Comparison of ENCODE assay signal across 11 mouse cellular contexts in genomic region chr6:88758074-88758473, GRCm38 (mm10). TPM values are rescaled to one million over a fixed set of nuclear protein-coding genes. Genes with fewer than 3 reads are reported as not detected.
DNase-seq lines count a peak whose midpoint lies in the region; ATAC-seq and TF ChIP-seq lines count a peak whose summit lies in the region.
"Had no signal": no experiment of that assay in that cellular context is flagged by ENCODE, and none has a peak within 500 bp of the region (broad histone marks: within the 10 kb centered on the region; RNA-seq: fewer than 3 reads in every experiment).

No protein-coding gene starts in this region.

- intact Hi-C loops in heart, postnatal 10 days (cut with DNase I): loop anchor here (2.0 kb wide), 1 partner anchor 31 kb away; no protein-coding TSS in a partner anchor

- H3K9me3 ChIP-seq in heart, postnatal 0 days (replicated peaks; ENCODE audit: control insufficient read depth, low read length): no peaks in the 10 kb centered on the region
- no peaks in the 10 kb centered on the region for H3K9me3 ChIP-seq in neural tube, embryonic 13.5 days
- H3K9me3 ChIP-seq in neural tube, embryonic 15.5 days (replicated peaks): no peaks in the 10 kb centered on the region
- no peaks in the 10 kb centered on the region for H3K9me3 ChIP-seq in liver, embryonic 12.5 days (replicated peaks)
- no peaks in the 10 kb centered on the region for H3K9me3 ChIP-seq in stomach, postnatal 0 days (ENCODE audit: control insufficient read depth, low read length)
- H3K9me3 ChIP-seq in forebrain, embryonic 13.5 days (replicated peaks): no peaks in the 10 kb centered on the region
- H3K9me3 ChIP-seq in hindbrain, postnatal 0 days (ENCODE audit: low read length): no peaks in the 10 kb centered on the region
- H3K9me3 ChIP-seq: hindbrain, embryonic 10.5 days had no signal

- no peak overlapping the region for H3K9ac ChIP-seq in heart, postnatal 0 days (replicated peaks; ENCODE audit: low read depth, low read length)
- no peak overlapping the region for H3K9ac ChIP-seq in neural tube, embryonic 13.5 days
- no peak overlapping the region for H3K9ac ChIP-seq in neural tube, embryonic 15.5 days (replicated peaks)
- H3K9ac ChIP-seq in liver, embryonic 12.5 days: peak overlapping the region; percentile 57
- no peak overlapping the region for H3K9ac ChIP-seq in stomach, postnatal 0 days (ENCODE audit: low read length)
- H3K9ac ChIP-seq in forebrain, embryonic 13.5 days: no peak overlapping the region
- H3K9ac ChIP-seq in hindbrain, postnatal 0 days (replicated peaks; ENCODE audit: low read length): no peak overlapping the region
- H3K9ac ChIP-seq: forebrain, postnatal 0 days had no signal

- 50% methylated on average over 8 of the region's 8 CpGs for WGBS in heart, postnatal 0 days
- WGBS in neural tube, embryonic 13.5 days: 95% methylated on average over 8 of the region's 8 CpGs
- 91% methylated on average over 8 of the region's 8 CpGs for whole genome bisulfite sequencing in neural tube, embryonic 15.5 days
- WGBS in liver, embryonic 12.5 days (ENCODE audit: insufficient replicate concordance): 54% methylated on average over 8 of the region's 8 CpGs
- WGBS in stomach, postnatal 0 days: 74% methylated on average over 8 of the region's 8 CpGs
- 95% methylated on average over 8 of the region's 8 CpGs for WGBS in forebrain, embryonic 13.5 days
- 88% methylated on average over 8 of the region's 8 CpGs for WGBS in hindbrain, postnatal 0 days

- no peak for ATAC-seq in heart, postnatal 0 days (ENCODE audit: insufficient read depth, low read depth)
- no peak for ATAC-seq in neural tube, embryonic 13.5 days (ENCODE audit: low read depth)
- ATAC-seq in neural tube, embryonic 15.5 days (ENCODE audit: low FRiP score): no peak
- ATAC-seq in liver, embryonic 12.5 days: 0 out of 2 replicates have a peak, but pooled peaks have one; percentile 11
- ATAC-seq in stomach, postnatal 0 days (ENCODE audit: low FRiP score, low TSS enrichment): no peak
- no peak for ATAC-seq in forebrain, embryonic 13.5 days
- ATAC-seq in hindbrain, postnatal 0 days: no peak
- ATAC-seq: forebrain, postnatal 0 days had no signal

- no peak for DNase-seq in heart, postnatal 0 days (ENCODE audit: low spot score)
- no peak for DNase-seq in heart, postnatal 10 days
- no peak for DNase-seq in stomach, postnatal 0 days (ENCODE audit: low spot score)
- no peak for DNase-seq in hindbrain, postnatal 0 days (ENCODE audit: low spot score)
- DNase-seq: forebrain, postnatal 0 days; right cerebral cortex, postnatal 4 days had no signal

- H3K27ac ChIP-seq in heart, postnatal 0 days (ENCODE audit: low read depth): peak overlapping the region; percentile 65
- H3K27ac ChIP-seq in neural tube, embryonic 13.5 days (replicated peaks): 0 out of 2 replicates have a peak overlapping the region, but pooled peaks have one; percentile 5
- H3K27ac ChIP-seq in neural tube, embryonic 15.5 days (replicated peaks): no peak overlapping the region
- peak overlapping the region; percentile 95 for H3K27ac ChIP-seq in liver, embryonic 12.5 days
- H3K27ac ChIP-seq in stomach, postnatal 0 days (replicated peaks): peak overlapping the region; percentile 78
- no peak overlapping the region for H3K27ac ChIP-seq in forebrain, embryonic 13.5 days
- no peak overlapping the region for H3K27ac ChIP-seq in hindbrain, postnatal 0 days

- H3K4me2 ChIP-seq in heart, postnatal 0 days (ENCODE audit: low read depth, low read length): no peak overlapping the region
- H3K4me2 ChIP-seq in neural tube, embryonic 13.5 days: no peak overlapping the region
- H3K4me2 ChIP-seq in neural tube, embryonic 15.5 days: no peak overlapping the region
- peak overlapping the region; percentile 72 for H3K4me2 ChIP-seq in liver, embryonic 12.5 days
- no peak overlapping the region for H3K4me2 ChIP-seq in stomach, postnatal 0 days (replicated peaks; ENCODE audit: low read depth)
- H3K4me2 ChIP-seq in forebrain, embryonic 13.5 days: no peak overlapping the region
- H3K4me2 ChIP-seq in hindbrain, postnatal 0 days (ENCODE audit: low read depth, low read length): no peak overlapping the region

- no peaks in the 10 kb centered on the region for H3K27me3 ChIP-seq in heart, postnatal 0 days (ENCODE audit: control insufficient read depth, insufficient read depth, low read length)
- H3K27me3 ChIP-seq in neural tube, embryonic 13.5 days: no peaks in the 10 kb centered on the region
- H3K27me3 ChIP-seq in neural tube, embryonic 15.5 days (replicated peaks): no peaks in the 10 kb centered on the region
- no peaks in the 10 kb centered on the region for H3K27me3 ChIP-seq in liver, embryonic 12.5 days (replicated peaks)
- H3K27me3 ChIP-seq in stomach, postnatal 0 days (ENCODE audit: control insufficient read depth, insufficient read depth, low read length): no peaks in the 10 kb centered on the region
- no peaks in the 10 kb centered on the region for H3K27me3 ChIP-seq in forebrain, embryonic 13.5 days
- no peaks in the 10 kb centered on the region for H3K27me3 ChIP-seq in hindbrain, postnatal 0 days (ENCODE audit: insufficient read depth, low read length)

- no peak overlapping the region for H3K4me3 ChIP-seq in heart, postnatal 0 days (ENCODE audit: low read depth, low read length)
- H3K4me3 ChIP-seq in neural tube, embryonic 13.5 days: no peak overlapping the region
- H3K4me3 ChIP-seq in neural tube, embryonic 15.5 days (replicated peaks): no peak overlapping the region
- H3K4me3 ChIP-seq in liver, embryonic 12.5 days: 0 out of 2 replicates have a peak overlapping the region, but pooled peaks have one; percentile 16
- no peak overlapping the region for H3K4me3 ChIP-seq in stomach, postnatal 0 days (ENCODE audit: low read depth, low read length)
- no peak overlapping the region for H3K4me3 ChIP-seq in forebrain, embryonic 13.5 days
- H3K4me3 ChIP-seq in hindbrain, postnatal 0 days (ENCODE audit: low read length): no peak overlapping the region
- H3K4me3 ChIP-seq: hindbrain, embryonic 10.5 days had no signal

- TF ChIP-seq CTCF in heart, postnatal 0 days (IDR thresholded peaks at IDR 0.05; ENCODE audit: low read depth): no peak
- no peak for TF ChIP-seq CTCF in stomach, postnatal 0 days (IDR thresholded peaks at IDR 0.05; ENCODE audit: low read depth)
- TF ChIP-seq CTCF in hindbrain, postnatal 0 days (IDR thresholded peaks at IDR 0.05; ENCODE audit: low read depth): no peak

- H3K36me3 ChIP-seq in heart, postnatal 0 days (replicated peaks; ENCODE audit: control insufficient read depth, insufficient read depth, low read length): 0 out of 2 replicates have a peak, but pooled peaks cover 4% of the 10 kb centered on the region
- no peaks in the 10 kb centered on the region for H3K36me3 ChIP-seq in neural tube, embryonic 13.5 days
- H3K36me3 ChIP-seq in neural tube, embryonic 15.5 days: no peaks in the 10 kb centered on the region
- peaks cover 11% of the 10 kb centered on the region; the same call in 1 of the 2 replicates for H3K36me3 ChIP-seq in liver, embryonic 12.5 days
- no peaks in the 10 kb centered on the region for H3K36me3 ChIP-seq in stomach, postnatal 0 days (ENCODE audit: control insufficient read depth, insufficient read depth, low read length)
- H3K36me3 ChIP-seq in forebrain, embryonic 13.5 days (ENCODE audit: poor library complexity, severe bottlenecking): no peaks in the 10 kb centered on the region
- no peaks in the 10 kb centered on the region for H3K36me3 ChIP-seq in hindbrain, postnatal 0 days (ENCODE audit: insufficient read depth, low read length)
- H3K36me3 ChIP-seq: hindbrain, embryonic 10.5 days had no signal

- peaks cover 69% of the 10 kb centered on the region for H3K4me1 ChIP-seq in heart, postnatal 0 days (ENCODE audit: control insufficient read depth, insufficient read depth)
- H3K4me1 ChIP-seq in neural tube, embryonic 13.5 days (replicated peaks): peaks cover 42% of the 10 kb centered on the region
- peaks cover 40% of the 10 kb centered on the region for H3K4me1 ChIP-seq in neural tube, embryonic 15.5 days
- H3K4me1 ChIP-seq in liver, embryonic 12.5 days: peaks cover 94% of the 10 kb centered on the region
- peaks cover 26% of the 10 kb centered on the region for H3K4me1 ChIP-seq in stomach, postnatal 0 days (replicated peaks; ENCODE audit: control insufficient read depth, insufficient read depth)
- peaks cover 36% of the 10 kb centered on the region for H3K4me1 ChIP-seq in forebrain, embryonic 13.5 days
- peaks cover 16% of the 10 kb centered on the region for H3K4me1 ChIP-seq in hindbrain, postnatal 0 days (ENCODE audit: insufficient read depth, low read length)

- no peak for TF ChIP-seq EP300 in heart, postnatal 0 days (IDR thresholded peaks at IDR 0.05; ENCODE audit: low read depth)
- no peak for TF ChIP-seq EP300 in stomach, postnatal 0 days (optimal IDR thresholded peaks at IDR 0.05)

RNA-seq across cellular contexts. Expression of gene Mgll, which starts 33.9 kb away (rescaled TPM):
- 147 and 162 TPM in 2 replicates for total RNA-seq in heart, postnatal 0 days (2014; rRNA removed; ENCODE audit: low replicate concordance)
- polyA plus RNA-seq in heart, postnatal 0 days (2015; fragmentation: Nextera tagmentation; extraction: Ambion mirVana): 122 and 134 TPM in 2 replicates
- 100 to 1,000 TPM; 187 to 225 TPM for total RNA-seq in heart, postnatal 10 days (2021)
- 30.9 and 32.0 TPM in 2 replicates for polyA plus RNA-seq in neural tube, embryonic 13.5 days (2015; fragmentation: Nextera tagmentation; extraction: Ambion mirVana)
- polyA plus RNA-seq in neural tube, embryonic 15.5 days (2015; fragmentation: Nextera tagmentation; extraction: Ambion mirVana): 72.1 and 74.7 TPM in 2 replicates
- 46.4 and 47.7 TPM in 2 replicates for polyA plus RNA-seq in liver, embryonic 12.5 days (2016; fragmentation: Nextera tagmentation; extraction: Ambion mirVana)
- polyA plus RNA-seq in stomach, postnatal 0 days (2015; fragmentation: Nextera tagmentation; extraction: Ambion mirVana): 117 and 127 TPM in 2 replicates
- 9.0 and 11.2 TPM in 2 replicates for polyA plus RNA-seq in forebrain, embryonic 13.5 days (2015; fragmentation: Nextera tagmentation; extraction: Ambion mirVana)
- 105 and 126 TPM in 2 replicates for total RNA-seq in hindbrain, postnatal 0 days (2014; rRNA removed)
- 148 and 158 TPM in 2 replicates for polyA plus RNA-seq in hindbrain, postnatal 0 days (2015; fragmentation: Nextera tagmentation; extraction: Ambion mirVana)

Comparison
In these comparisons a context has a peak if more than half of its experiments do, and no peak if none do; other contexts are left out.
1. H3K27ac ChIP-seq: peak in heart, postnatal 0 days (single experiment), neural tube, embryonic 13.5 days (single experiment), liver, embryonic 12.5 days (single experiment) and stomach, postnatal 0 days (single experiment); none in neural tube, embryonic 15.5 days (single experiment), forebrain, embryonic 13.5 days (single experiment) and hindbrain, postnatal 0 days (single experiment).